Mouse (Mus musculus) brown adipose tissue, adult 24 weeks (tissue): Measurements from ENCODE around the gene Ifi206. TPM values are rescaled to one million over a fixed set of nuclear protein-coding genes. Genes with fewer than 3 reads are reported as not detected.
"Not testable (repeated sequence)": the region's sequence is repeated elsewhere in the genome, so short reads cannot be mapped to it uniquely, and the experiment has no call there.

Source experiments
- H3K27ac ChIP-seq: fragments of 200-500 bp; replicated peaks from 2 replicates; pipeline ENCODE4 v1.5.1; 2012; ENCODE audit warnings: low read depth, mild to moderate bottlenecking, low read length
- H3K4me1 ChIP-seq: fragments of 200-500 bp; 2 replicates; pipeline ENCODE4 v1.6.1; 2012; ENCODE audit warnings: low read length, mixed read lengths; ENCODE audit not compliant: control insufficient read depth, insufficient read depth, insufficient read length
- H3K4me3 ChIP-seq: fragments of 200-500 bp; 2 replicates; pipeline ENCODE4 v1.5.1; 2012; ENCODE audit warnings: low read depth, mild to moderate bottlenecking, low read length, moderate library complexity; ENCODE audit not compliant: insufficient read depth
- polyA plus RNA-seq: library from polyadenylated mRNA; stranded (reverse); fragments of >200 nt; gene quantifications from 2 replicates; pipeline ENCODE4 v1.2.4, GENCODE M21; 2012; ENCODE audit not compliant: missing spikeins, insufficient read depth, insufficient read length

Gene Ifi206
- 0.42 TPM in 1 of 2 replicates, not detected in the other for polyA plus RNA-seq

- H3K4me3 ChIP-seq, H3K4me1 ChIP-seq, H3K27ac ChIP-seq: not testable (repeated sequence)
Measured at GRCm38 (mm10) chr1:173490812-173491480, at the start of gene Ifi206. Ifi206 (minus strand) TSS chr1:173491041.

DNA sequence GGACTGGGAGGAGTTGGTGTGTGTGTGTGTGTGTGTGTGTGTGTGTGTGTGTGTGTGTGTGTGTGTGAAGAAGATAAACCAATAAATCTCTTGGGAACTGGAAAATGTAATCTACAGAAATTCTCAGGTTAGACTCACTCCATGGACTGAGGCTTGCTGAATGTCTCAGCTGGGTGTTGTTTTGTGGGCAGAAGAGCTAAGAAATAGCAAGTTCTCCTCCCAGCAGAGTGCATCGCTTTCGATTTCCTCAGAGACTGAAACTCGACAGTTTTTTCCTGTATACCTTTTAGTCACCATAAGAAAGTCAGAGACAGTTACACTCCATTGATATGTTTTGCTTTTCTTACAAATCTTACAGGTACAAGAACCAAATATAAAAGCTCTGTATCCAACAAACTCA is 45.0 kb upstream of the Ifi206 start, which contains the start of gene Ifi214:
Gene Ifi214, minus strand, starts transcription at position 167 of the 400 bp plus-strand sequence.
- not testable (repeated sequence) for H3K27ac ChIP-seq, H3K4me1 ChIP-seq, H3K4me3 ChIP-seq

GRCm38 (mm10) chr1:173521452-173521851 is 30.6 kb upstream of the Ifi206 start:
- H3K27ac ChIP-seq: no peak overlapping the region
- no peak overlapping the region for H3K4me3 ChIP-seq
- H3K4me1 ChIP-seq: no peaks in the 10 kb centered on the region

GRCm38 (mm10) chr1:173510595-173510994 is 19.8 kb upstream of the Ifi206 start:
- not testable (repeated sequence) for H3K4me1 ChIP-seq, H3K4me3 ChIP-seq, H3K27ac ChIP-seq

GRCm38 (mm10) chr1:173491483-173491882 is 642 bp upstream of the Ifi206 start:
- not testable (repeated sequence) for H3K4me3 ChIP-seq, H3K4me1 ChIP-seq, H3K27ac ChIP-seq

DNA sequence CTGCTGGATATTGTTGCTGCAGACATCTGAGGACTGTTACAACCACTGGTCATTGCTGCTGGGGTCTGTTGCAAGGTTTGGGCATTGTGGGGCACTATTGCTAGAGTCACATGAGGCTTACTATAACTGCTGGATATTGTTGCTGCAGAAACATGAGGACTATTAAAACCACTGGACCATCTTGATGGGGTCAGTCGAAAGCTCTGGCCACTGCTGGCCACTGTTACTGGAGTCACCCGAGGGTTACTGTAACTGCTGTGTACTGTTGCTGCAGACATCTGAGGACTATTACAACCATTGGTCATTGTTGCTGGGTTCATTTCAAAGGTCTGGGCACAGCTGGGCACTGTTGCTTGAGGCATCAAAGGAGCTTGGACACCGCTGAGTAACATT is 9.7 kb downstream of the Ifi206 start:
- H3K27ac ChIP-seq, H3K4me1 ChIP-seq, H3K4me3 ChIP-seq: not testable (repeated sequence)

- H3K4me1 ChIP-seq, H3K27ac ChIP-seq, H3K4me3 ChIP-seq: not testable (repeated sequence)
Measured at GRCm38 (mm10) chr1:173480399-173481181, 10.3 kb downstream of the Ifi206 start.

GRCm38 (mm10) chr1:173456761-173457160 is 34.1 kb downstream of the Ifi206 start:
- Histone ChIP-seq H3K27ac (no peak overlapping the region), H3K4me3 (no peak overlapping the region), H3K4me1 (no peaks in the 10 kb centered on the region)

DNA sequence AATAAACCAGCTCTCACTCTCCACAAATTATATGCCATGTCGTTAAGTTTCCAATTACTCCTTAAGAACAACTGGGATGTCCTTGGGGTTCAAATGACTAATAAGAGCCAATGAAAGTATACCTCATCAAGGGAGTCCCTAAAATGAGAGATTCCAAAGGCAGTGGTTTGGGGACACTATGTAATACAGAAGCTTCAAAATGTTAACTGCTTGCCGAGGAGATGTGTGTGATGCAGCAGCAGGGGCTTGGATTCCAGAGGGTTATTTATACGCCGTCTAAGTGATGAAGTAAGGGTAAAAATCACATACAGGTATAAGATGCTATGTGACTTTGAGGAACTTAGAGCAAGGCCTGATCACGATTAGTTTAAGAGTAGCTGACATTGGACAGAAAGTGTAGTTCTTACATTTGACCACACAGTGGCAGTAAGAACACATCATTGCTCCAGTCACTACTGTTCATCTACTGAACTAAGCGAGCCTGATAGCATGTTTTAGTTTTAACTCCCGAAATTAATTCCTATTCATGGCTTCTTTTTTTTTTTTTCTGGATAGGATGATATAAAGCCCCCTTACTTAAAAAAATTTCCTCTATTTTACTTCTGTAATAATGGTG is 34.6 kb downstream of the Ifi206 start:
- Histone ChIP-seq H3K4me3 (no peak overlapping the region), H3K4me1 (no peaks in the 10 kb centered on the region), H3K27ac (no peak overlapping the region)

DNA sequence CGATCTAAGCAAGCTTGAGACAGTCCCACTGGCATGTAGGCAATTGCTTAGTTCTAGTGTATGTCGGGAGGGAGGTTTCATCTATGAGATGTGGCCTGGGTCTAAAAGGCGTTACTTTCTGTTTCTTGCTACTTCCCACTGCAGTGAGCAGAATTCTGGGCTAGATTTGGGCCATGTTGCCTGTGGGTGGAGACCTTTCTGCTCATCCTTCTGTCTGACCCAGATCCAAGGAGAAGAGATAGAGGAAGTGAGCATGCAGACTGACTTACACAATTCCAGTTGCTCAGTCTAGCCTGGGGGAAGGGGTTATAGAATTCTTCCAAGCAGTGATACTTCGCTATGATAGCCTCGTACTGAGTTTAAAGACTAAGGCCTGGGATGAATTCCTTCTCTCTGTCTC is 39.2 kb downstream of the Ifi206 start:
- no peak overlapping the region for H3K4me3 ChIP-seq
- H3K4me1 ChIP-seq: no peaks in the 10 kb centered on the region

DNA sequence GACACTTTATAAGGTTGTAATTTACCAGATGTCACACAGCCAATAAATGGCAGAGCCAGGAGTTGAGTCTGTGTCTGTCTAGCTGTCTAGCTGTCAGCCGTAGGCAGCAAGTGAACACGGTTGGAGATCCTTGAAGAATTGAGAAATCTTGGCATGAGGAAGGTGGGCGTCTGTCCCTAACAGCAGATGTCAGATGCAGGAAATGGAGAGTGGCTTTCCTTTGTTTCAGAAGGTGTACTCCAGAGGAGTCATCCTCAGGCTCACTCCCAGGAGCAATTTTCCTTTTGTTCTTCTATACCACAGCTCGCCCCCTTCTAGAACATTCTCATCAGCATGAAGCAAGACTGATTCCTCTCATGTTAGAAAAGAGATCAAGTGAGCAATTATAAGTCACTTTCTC is 40.2 kb downstream of the Ifi206 start:
- no peaks in the 10 kb centered on the region for H3K4me1 ChIP-seq
- no peak overlapping the region for H3K27ac ChIP-seq
- no peak overlapping the region for H3K4me3 ChIP-seq

More for the DNA sequence above, 39.2 kb downstream of the Ifi206 start:
- no peak overlapping the region; the same call in 1 of the 2 replicates for H3K27ac ChIP-seq

- H3K4me1 ChIP-seq: no peaks in the 10 kb centered on the region
- H3K4me3 ChIP-seq: no peak overlapping the region
- no peak overlapping the region for H3K27ac ChIP-seq
Measured at GRCm38 (mm10) chr1:173447067-173447466, 43.8 kb downstream of the Ifi206 start.

- Histone ChIP-seq H3K4me3 (no peak overlapping the region), H3K27ac (no peak overlapping the region), H3K4me1 (no peaks in the 10 kb centered on the region)
Measured at GRCm38 (mm10) chr1:173443061-173443460, 47.8 kb downstream of the Ifi206 start.

DNA sequence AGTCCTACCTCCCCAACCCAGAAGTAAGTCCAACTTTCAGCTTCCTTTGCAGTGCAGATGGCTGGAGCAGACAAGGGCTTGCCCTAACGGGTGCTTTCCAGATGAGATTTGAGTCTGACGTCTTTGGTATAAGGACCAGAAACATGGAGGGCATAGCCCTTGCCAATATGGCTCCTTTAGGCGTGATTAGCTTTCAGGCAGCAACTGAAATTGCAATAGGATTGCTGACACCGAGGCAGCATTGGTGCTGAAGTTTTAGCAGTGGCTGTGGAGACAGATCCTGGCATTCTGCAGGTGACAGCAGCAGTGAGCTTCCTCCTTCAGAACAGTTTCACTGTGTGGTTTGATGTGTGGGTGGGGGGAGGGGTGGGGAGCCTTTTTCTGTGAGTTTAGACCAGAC is 49.6 kb downstream of the Ifi206 start:
- H3K4me1 ChIP-seq: no peaks in the 10 kb centered on the region
- no peak overlapping the region for H3K27ac ChIP-seq
- H3K4me3 ChIP-seq: no peak overlapping the region

GRCm38 (mm10) chr1:173440681-173441080 is 50.2 kb downstream of the Ifi206 start:
- H3K4me1 ChIP-seq: no peaks in the 10 kb centered on the region
- no peak overlapping the region for H3K27ac ChIP-seq
- no peak overlapping the region for H3K4me3 ChIP-seq
